Mouse (Mus musculus) megakaryocyte-erythroid progenitor cell, adult 5-6 weeks (primary cell): ENCODE measurements at regions not wholly inside any gene's neighbourhood (a gene's known extent, or its start where the extent isn't known, plus 50 kb on each side); places are given as distances from the start of the nearest gene placed in this dataset.

ENCODE experiments used
- ATAC-seq: replicated peaks from 2 replicates; pipeline ENCODE4 v1.8.0; 2016; ENCODE audit warnings: mild to moderate bottlenecking, inconsistent platforms; ENCODE audit not compliant: severe bottlenecking, poor library complexity, low FRiP score, low TSS enrichment

- no peak for ATAC-seq
Measured at GRCm38 (mm10) chr12:68599016-68599616, 559.9 kb downstream of the Rps29 start.

GRCm38 (mm10) chr12:68585524-68585872 is 573.5 kb downstream of the Rps29 start:
- no peak for ATAC-seq

GRCm38 (mm10) chr12:68584786-68585523 is 574.0 kb downstream of the Rps29 start:
- no peak for ATAC-seq

DNA sequence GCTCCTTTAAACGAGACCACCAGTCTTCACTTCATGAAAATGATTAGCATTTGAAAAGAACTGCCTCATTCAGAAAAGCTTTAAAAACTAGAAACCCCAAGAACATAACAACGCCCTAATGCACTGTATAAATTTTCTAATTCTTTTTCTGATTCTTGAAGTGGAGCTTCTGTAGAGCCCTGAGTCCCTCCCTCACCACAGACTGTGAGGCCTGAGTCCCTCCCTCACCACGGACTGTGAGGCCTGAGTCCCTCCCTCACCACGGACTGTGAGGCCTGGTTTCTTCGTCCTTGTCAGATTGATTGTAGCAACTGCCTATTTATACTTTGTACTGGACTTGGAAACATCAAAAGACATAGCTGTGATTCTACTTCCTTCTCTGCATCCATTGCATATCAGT is 579.1 kb downstream of the Rps29 start:
- no peak for ATAC-seq

DNA sequence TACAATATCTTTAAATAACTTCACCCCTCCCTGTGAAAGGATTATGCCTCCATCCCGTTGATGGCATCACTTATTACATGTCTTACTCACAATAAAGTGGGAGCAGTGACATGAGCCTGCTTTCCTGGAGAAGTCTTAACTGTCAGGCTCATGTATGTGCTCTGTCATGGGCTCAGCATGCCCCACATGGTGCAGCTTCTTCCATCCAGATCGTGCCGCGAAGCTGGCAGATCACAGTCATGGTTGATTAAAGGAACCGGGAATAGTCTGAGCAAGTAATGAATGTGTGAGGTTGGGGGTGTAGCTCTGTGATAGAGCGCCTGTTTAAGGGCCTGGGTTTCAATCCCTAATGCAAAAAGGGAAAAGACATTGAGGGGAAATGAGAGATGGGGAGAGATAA is 581.5 kb downstream of the Rps29 start:
- ATAC-seq = no peak

DNA sequence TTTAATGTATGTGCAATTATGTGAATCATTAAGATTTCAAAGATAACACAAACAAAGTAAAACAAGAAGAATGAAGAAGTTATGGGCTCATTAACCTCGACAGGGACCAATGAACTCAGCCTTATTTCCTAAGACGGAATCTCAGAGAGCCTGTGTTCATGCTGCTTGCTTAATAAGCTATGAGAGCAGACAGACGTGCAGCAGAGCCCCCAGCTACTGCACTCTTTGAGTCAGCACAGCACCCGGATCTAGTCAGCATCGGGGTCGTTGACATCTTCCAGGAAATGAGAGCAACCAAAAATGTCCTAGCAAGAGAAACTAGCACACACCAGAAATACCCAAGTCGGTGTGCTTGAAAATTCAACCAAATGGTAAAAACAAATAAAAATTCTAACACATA is 582.1 kb downstream of the Rps29 start:
- no peak for ATAC-seq

- no peak for ATAC-seq
Measured at GRCm38 (mm10) chr12:68554943-68555627, 603.9 kb downstream of the Rps29 start.

- no peak for ATAC-seq
Measured at GRCm38 (mm10) chr12:68554292-68554691, 604.7 kb downstream of the Rps29 start.

- no peak for ATAC-seq
Measured at GRCm38 (mm10) chr12:68541811-68542210, 617.2 kb downstream of the Rps29 start.

GRCm38 (mm10) chr12:68500794-68501193 is 658.2 kb downstream of the Rps29 start:
- ATAC-seq = no peak

DNA sequence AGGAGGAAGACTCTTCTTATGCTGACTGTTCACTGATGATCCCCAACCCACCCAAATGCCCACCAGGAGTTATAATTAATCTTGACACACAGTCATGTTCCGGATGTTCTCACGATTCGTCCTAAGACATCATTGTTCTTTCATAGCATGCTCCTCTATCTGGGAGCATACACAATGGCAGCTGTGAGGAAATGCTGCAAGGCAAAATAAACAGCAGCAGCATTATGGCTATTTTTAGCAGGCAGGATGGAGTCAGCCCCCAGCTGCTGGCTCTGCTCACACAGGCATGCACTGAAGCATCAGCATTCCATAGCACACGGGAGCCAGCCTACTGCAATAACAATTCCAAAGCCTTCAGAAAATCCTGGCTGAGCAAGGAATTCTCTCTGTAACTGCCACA is 696.0 kb downstream of the Rps29 start:
- ATAC-seq = no peak

DNA sequence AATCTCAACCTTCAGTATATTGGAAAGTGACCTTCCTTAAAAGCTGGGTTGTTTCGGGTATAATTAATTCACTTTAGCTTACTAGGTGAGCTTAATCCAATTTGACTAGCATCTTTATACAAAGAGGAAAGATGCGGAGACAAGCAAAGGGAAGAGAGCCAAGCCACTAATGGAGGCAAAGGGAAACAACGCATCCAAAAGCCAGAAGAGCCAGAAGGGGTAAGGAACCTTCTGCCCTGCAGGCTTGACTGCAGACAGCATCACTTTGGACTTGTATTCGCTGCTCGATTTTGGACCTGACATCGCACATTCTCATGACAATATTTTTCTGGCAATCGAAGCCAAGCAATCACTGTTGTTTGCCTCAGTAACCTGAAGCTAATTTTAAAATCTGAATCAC is 700.8 kb downstream of the Rps29 start:
- no peak for ATAC-seq

DNA sequence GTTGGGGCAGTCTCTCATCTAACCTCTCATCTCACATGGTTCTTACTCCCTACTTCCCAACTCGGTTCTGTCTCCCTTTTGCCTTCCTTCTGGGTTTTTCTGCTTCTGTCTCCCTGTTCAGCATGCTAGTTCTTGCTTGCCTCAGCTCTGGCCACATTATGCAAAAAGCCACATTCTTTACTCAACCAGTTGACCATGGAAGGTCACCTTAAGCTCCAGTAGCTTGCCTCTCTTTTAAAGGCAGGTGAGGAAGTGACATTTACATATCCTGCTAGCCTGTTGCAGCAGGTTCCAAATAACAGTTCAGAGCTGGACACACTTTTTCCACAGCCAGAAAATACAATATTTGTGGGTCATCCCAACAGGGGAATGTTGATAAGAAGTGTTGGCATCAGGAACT is 732.4 kb downstream of the Rps29 start:
- no peak for ATAC-seq

DNA sequence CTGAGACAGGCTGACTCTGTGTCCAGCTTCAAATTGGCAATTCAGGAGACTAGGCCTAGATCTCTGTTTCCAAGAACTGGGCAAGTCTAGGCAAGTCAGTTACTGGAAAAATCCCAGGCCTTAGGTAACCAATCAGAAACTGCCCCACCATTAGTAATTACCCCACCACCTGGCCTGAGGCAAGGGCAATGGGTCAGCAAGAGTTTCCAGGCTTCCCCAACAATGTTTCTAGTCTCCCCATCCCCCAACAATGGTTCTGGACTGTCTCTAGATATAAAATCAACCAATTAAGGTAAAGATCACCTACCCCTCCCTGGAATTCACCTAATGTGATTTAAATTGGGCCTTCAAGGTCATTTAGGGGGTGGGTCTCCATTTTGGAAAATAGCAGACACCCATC is 734.0 kb downstream of the Rps29 start:
- ATAC-seq = no peak
